Mouse (Mus musculus) liver, adult 2 months (tissue): ENCODE results near the gene Adrb1.

Experiments used
- CTCF ChIP-seq: fragments of 200-500 bp; IDR thresholded peaks from 2 replicates; pipeline ENCODE4 v1.5.1; 2011; ENCODE audit warnings: low read depth, low read length, control low read depth
- POLR2A ChIP-seq: fragments of 200-500 bp; IDR thresholded peaks from 2 replicates; pipeline ENCODE4 v1.6.1; 2011; ENCODE audit warnings: low read length, control low read depth; ENCODE audit not compliant: insufficient read depth; ENCODE audit errors: extremely low read depth

GRCm38 (mm10) chr19:56746618-56747017 lies 24.6 kb downstream of the Adrb1 start:
- no peak for TF ChIP-seq CTCF
- TF ChIP-seq POLR2A, result no peak
